Mouse (Mus musculus) mouse embryonic stem cell (cell line): ENCODE measurements at regions not wholly inside any gene's neighbourhood (a gene's known extent, or its start where the extent isn't known, plus 50 kb on each side); places are given as distances from the start of the nearest gene placed in this dataset.

ENCODE experiments used
- in situ Hi-C, 2 experiments: fragments of 300-500 bp; cut with MboI; formaldehyde crosslinking; loops; 1 replicate in 1 of 2; 3 replicates in 1 of 2; pipeline ENCODE4 v1.14.3; 2019 to 2020; ENCODE audit warnings: low sequenced_read_pairs in 2 of 2, low pct_unique_long_range_greater_than_20kb in 1 of 2, mixed read lengths in 1 of 2; ENCODE audit not compliant: unreplicated experiment in 1 of 2

DNA sequence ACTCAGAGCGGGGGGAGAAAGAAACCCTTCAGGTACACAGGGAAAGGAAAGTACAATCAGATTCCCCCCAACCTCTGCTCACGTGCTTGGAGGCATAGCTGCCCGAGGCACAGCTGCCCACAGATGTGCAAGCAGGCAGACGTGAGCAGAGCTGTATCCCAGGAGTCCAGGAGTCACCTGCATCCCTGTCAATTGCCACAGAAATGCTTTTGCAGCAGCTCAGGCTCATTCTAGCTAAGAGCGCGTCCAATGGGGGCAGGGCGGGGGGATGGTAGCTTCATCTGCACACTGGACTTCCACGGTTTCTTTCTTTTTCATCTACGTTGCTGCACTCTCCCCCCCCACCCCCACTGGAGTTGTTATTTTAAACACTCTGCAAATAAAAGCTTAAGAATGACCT is 66.0 kb upstream of the Fat4 start:
- in situ Hi-C loops: no loop called here

- in situ Hi-C loops: no loop called here
These were observed 66.4 kb upstream of the Fat4 start for GRCm38 (mm10) chr3:38820315-38820714.

DNA sequence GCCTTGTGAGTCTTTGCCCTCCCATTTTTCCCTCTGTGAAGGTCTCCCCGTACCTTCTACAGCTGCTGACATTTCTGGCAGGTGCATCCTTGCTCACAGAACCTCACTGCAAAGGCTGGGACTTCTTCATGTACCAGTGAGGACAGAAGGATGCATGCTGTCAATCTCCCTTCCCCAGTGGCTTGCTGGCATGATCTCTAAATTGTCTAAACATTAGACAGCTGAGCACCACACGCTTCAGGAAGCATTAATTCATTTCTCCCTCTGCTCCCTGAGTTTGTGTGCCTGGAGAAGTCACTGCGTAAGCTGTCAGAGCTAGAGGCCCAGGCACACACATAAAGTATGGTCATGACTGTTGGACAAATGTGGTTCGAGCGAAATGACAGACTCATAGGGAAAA is 69.1 kb upstream of the Fat4 start:
- in situ Hi-C loops: no loop called here

DNA sequence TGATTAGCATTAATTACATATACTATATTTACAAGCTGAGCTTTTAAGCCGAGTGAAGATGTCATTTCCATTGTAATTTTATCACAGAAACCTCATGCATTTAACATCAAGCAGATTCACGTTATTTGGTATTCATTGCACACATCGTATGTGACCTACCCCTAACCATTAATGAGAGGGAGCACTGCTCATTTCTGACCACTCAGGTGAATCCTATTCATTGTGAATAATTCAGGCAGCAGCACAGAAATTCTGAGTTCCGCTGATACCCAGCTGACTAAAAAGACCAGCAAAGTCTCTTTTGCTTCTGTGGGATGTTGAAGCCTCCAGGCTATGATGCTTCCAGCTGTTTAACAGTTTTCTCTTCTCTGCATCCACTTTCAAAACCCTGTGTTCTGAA is 74.3 kb upstream of the Fat4 start:
- in situ Hi-C loops: no loop called here

- in situ Hi-C loops: no loop called here
These were observed 75.1 kb upstream of the Fat4 start for GRCm38 (mm10) chr3:38811635-38812034.

GRCm38 (mm10) chr3:38806469-38807055 is 80.2 kb upstream of the Fat4 start:
- in situ Hi-C loops: no loop called here

DNA sequence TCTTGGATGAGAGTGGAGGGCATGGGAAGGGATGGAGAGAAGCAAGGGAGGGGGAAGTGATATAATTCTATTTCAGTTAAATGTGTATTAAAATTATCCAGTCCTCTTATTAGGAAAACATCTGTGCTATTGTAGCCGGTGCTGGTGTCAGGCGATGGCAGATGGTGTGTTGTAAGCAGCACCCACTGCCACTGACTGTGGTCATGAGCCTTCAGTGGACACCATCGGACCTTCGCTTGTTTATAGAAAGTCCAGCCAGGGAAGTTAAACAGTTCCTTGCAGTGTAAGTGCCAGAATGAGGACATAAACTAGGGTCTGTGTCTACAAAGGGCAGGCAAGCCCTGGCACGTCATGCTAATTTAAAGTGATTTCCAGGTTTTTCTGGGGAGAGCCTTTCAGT is 80.7 kb upstream of the Fat4 start:
- in situ Hi-C loops: no loop called here

DNA sequence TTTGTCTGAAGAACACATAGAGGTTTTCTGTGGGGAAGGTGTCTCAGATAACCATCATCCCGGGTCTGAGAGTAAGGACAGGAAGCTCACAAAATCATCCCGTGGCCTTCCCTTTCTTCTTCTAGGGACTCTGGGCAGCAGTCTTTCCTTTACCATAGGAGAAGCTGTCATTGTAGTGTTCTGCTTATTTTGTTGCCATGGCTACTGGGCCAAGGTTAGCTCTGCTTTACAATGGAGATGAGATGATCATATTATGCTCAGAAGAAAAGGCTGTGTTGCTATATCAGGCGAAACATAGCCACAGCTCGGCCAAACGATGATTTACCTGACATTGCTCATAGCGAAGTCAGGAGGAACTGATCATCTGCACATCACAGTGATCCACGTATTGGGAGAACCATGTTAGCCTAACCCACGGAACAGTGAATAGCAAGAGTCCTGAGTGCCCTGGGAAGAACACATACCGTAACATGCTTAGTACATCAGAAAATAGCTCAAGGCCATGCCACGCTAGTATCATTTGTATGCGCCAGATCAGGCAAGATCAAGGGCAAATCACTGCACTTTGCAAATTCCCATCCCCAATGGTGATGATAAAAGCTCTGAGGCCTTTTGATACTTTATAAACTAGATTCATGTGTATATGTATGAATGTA is 91.0 kb upstream of the Fat4 start:
- in situ Hi-C loops: no loop called here

- in situ Hi-C loops: no loop called here
These were observed 93.5 kb upstream of the Fat4 start for GRCm38 (mm10) chr3:38793221-38793620.

DNA sequence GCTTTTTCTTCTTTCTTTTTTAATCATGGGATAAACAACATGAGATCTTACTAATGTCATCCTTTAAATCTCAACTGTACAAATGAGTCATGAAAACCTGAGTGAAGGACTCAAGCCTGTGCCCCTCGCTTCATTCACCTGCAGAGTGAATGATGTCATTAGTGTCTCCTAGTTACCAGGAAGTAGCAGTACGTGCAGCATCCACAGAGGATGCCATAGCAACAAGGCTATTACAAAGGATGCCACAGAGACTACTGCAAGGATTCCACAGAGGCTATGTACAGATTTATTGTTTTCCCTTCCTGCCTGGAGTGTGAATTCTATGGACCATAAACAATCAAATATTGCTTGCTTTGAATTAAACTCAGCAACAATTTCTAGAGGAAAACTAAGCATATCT is 98.0 kb upstream of the Fat4 start:
- in situ Hi-C loops: no loop called here

GRCm38 (mm10) chr3:38783711-38784110 is 103.0 kb upstream of the Fat4 start:
- in situ Hi-C loops: no loop called here

DNA sequence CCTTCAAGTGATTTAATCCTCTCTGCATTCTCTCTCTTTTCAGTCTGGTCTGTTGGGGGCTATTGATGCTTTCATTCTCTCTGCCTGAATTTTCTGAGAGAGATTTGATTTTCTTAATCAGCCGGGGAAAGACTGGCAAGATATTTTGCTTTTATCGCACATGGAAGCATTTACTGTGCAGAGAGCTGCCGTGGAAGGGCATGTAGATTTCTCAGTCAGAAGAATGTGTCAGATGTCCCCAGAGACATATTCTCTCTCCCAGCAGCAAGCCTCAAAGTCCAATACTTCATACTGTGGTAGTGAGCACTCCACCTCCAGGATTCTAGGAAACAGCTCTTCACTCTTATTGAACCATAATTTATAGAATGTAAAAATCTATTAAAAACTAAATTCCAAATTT is 103.7 kb upstream of the Fat4 start:
- in situ Hi-C loops: no loop called here

DNA sequence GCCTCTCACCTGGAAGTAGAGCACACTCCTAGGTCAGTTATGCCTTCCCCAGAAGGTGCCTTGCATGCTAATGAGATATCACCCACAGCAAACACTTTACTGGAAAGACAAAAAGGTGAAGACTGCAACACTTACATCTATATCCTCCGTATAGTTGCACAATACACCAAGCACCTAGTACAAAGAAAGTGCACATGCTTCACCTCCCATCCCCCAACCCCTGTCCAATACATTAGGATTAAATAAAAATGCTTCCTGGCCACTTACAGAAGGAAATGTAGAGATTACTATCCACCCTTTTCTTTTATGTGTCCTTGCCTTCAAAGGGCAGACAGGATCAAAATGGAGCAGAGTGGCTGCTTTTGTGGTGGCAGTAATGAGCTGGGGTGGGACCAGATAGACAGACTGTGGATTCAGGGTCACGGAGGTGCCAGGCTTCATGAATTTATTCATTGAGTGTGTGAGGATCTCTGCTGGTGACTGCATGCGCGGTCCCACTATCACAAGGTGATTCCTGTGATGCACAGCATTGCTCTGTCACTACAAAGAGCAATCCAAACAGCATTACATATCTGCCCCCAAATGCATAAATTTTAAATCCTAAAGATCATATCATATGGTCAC is 109.9 kb upstream of the Fat4 start:
- in situ Hi-C loops: no loop called here

DNA sequence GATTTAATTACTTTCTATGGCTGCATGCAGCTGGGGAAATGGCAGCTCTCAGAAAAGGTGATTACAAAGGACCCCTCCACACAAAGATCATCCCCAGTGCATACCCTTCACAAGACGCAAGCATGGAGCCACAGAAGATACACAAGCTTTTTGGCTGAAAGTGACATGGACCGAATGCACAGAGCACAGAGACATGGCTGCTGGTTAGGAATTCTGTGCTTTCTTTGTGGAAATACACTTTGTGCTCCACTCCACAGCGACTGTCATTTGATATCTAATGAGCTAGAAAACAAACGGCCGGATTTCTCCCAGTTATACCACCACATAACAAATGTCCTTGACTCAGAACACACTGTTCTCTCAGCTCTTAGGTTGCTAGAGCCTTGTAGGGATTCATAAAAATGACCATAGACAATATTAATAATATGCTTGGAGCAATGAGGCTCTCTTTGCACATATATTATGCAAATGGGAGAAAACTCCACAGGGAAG is 132.1 kb upstream of the Fat4 start:
- in situ Hi-C loops: no loop called here

DNA sequence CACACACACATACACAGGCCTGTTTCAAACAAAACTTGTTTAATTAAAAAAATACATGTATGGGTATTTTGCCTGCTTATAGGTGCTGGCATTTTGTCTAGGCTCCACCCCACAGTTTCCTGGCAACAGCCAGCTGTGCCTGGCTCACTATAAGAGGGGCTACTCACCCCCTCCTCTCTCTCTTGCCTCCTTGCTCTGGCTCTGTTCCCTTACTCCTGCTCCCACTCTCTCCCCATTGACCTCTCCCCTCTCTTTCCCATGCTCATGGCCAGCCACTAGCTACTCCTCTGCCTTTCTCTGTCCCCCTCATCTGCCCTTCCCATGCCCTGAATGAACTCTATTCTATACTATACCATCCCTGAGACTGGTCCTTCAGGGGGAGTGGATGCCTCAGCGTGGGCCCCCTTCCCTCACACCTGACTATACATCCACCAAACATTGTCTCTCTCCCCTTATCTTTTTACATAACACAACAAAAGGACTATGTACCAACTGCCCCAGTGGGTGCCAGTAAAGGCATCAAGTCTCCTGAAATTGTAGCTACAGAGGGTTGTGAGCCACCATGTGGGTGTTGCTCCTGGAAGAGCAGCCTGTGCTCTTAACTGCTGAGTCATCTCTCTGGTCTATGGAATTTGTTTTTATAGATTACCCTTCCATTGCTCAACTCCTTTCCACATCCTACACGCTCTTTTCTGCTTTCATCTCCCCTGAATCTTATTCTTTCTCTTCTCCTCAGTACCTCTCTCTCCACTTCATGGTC is 133.1 kb upstream of the Fat4 start:
- in situ Hi-C loops: no loop called here

GRCm38 (mm10) chr3:38742155-38742554 is 144.6 kb upstream of the Fat4 start:
- in situ Hi-C loops: no loop called here

GRCm38 (mm10) chr3:38722606-38723005 is 164.1 kb upstream of the Fat4 start:
- in situ Hi-C loops: no loop called here

DNA sequence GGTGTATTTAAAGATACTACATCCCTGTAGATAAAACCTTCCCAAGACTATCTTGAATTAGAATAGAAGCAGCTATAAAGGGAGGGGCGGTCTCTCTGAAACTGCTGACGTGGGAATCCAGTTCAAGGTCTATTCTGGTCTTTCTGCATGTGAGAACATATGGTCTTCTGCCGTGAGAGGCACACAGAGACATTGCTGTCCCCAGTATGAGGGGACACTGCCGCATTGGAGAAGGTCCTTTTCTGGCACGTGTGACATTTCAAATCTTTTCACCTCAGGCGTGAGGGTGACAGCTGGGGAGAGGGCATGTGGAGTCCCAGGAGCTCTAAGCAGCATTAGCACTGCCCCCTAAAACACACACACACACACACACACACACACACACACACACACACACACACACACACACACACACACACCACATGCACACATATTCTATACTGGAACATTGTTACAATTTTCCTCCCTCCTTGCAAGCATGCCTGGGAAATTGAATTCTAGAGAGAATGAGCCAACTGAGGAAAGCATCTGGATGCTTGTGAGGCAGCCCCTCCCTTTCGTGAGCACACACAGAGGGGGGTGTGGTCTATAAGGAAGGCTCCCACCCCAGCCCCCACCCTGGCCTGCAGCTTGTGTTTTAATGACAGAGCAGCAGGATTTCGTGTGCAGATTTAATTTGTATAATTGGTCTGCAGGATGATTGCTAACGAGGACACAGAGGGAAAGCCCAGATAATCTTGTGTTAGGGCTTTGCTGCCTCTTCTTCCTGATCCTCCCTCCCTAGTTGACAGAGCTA is 174.5 kb upstream of the Fat4 start:
- in situ Hi-C loops: no loop called here

DNA sequence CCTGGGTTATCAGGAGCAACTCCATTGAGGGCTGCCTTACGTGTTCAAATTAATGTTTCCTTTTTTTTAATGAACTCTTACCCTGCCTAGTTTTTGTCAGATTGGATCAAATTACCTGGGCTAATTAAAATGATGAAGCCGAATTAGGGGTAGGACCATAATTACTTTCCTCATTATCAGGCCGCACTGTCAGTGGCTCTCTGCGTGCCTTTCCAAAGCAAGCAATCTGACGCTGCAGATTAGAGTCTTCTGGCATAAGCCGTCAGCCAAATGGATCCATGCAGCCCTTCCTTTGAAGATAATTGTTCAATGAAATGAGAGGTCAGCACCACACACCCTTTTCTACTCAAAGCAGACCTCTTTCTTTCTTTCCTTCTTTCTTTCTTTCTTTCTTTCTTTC is 175.5 kb upstream of the Fat4 start:
- in situ Hi-C loops: no loop called here
